Comparison of ENCODE assay signal across 10 mouse cellular contexts in genomic region chr7:31050921-31051320, GRCm38 (mm10). TPM values are rescaled to one million over a fixed set of nuclear protein-coding genes. Genes with fewer than 3 reads are reported as not detected.
DNase-seq lines count a peak whose midpoint lies in the region; ATAC-seq lines count a peak whose summit lies in the region.
"Had no signal": no experiment of that assay in that cellular context is flagged by ENCODE, and none has a peak within 500 bp of the region (broad histone marks: within the 10 kb centered on the region; RNA-seq: fewer than 3 reads in every experiment).

No protein-coding gene starts in this region.

- H3K27ac ChIP-seq in heart, embryonic 16.5 days (ENCODE audit: low read length), result no peak overlapping the region
- H3K27ac ChIP-seq in hindbrain, embryonic 13.5 days, result peak overlapping the region; percentile 77; the same call in 1 of the 2 replicates
- H3K27ac ChIP-seq in midbrain, embryonic 13.5 days, result no peak overlapping the region

- H3K36me3 ChIP-seq in heart, embryonic 16.5 days (ENCODE audit: control insufficient read depth, insufficient read depth), result no peaks in the 10 kb centered on the region
- H3K36me3 ChIP-seq in hindbrain, embryonic 13.5 days, result no peaks in the 10 kb centered on the region
- no peaks in the 10 kb centered on the region for H3K36me3 ChIP-seq in midbrain, embryonic 13.5 days
- H3K36me3 ChIP-seq: G1E had no signal

- no peak for ATAC-seq in heart, embryonic 16.5 days (replicated peaks; ENCODE audit: extremely low read depth, insufficient read depth, low FRiP score)
- peak; percentile 37 for ATAC-seq in hindbrain, embryonic 13.5 days (ENCODE audit: low FRiP score)
- 0 out of 2 replicates have a peak, but pooled peaks have one; percentile 7 for ATAC-seq in midbrain, embryonic 13.5 days
- no peak for ATAC-seq in erythroblast, adult 5-6 weeks (replicated peaks; ENCODE audit: low FRiP score, poor library complexity, severe bottlenecking)

- peak overlapping the region; percentile 76 for H3K4me2 ChIP-seq in heart, embryonic 16.5 days (ENCODE audit: low read depth, low read length)
- H3K4me2 ChIP-seq in hindbrain, embryonic 13.5 days, result peak overlapping the region; percentile 62
- H3K4me2 ChIP-seq in midbrain, embryonic 13.5 days (replicated peaks), result peak overlapping the region; percentile 61

- no peak for DNase-seq in heart, adult 9 months (ENCODE audit: low spot score in 2 of 2)
- peak; percentile 71 for DNase-seq in cerebellum, adult 9-10 months
- DNase-seq in urinary bladder, postnatal 4 days (ENCODE audit: low spot score in 2 of 2), result no peak
- no peak for DNase-seq in kidney, adult 18-20 months

- WGBS in heart, embryonic 16.5 days, result 16% methylated on average over 9 of the region's 9 CpGs
- 2% methylated on average over 9 of the region's 9 CpGs for WGBS in hindbrain, embryonic 13.5 days
- WGBS in midbrain, embryonic 13.5 days, result 3% methylated on average over 9 of the region's 9 CpGs

- H3K9ac ChIP-seq in heart, embryonic 16.5 days (ENCODE audit: low read length), result no peak overlapping the region
- H3K9ac ChIP-seq in hindbrain, embryonic 13.5 days, result peak overlapping the region; percentile 69
- peak overlapping the region; percentile 57; the same call in 1 of the 2 replicates for H3K9ac ChIP-seq in midbrain, embryonic 13.5 days (replicated peaks)

- peaks cover 40% of the 10 kb centered on the region for H3K4me1 ChIP-seq in heart, embryonic 16.5 days (ENCODE audit: control insufficient read depth, insufficient read depth, low read length)
- H3K4me1 ChIP-seq in hindbrain, embryonic 13.5 days (replicated peaks), result peaks cover 58% of the 10 kb centered on the region
- H3K4me1 ChIP-seq in midbrain, embryonic 13.5 days (replicated peaks), result peaks cover 54% of the 10 kb centered on the region

- H3K4me3 ChIP-seq in heart, embryonic 16.5 days (ENCODE audit: low read length), result peak overlapping the region; percentile 7; the same call in 1 of the 2 replicates
- H3K4me3 ChIP-seq in hindbrain, embryonic 13.5 days, result peak overlapping the region; percentile 42
- H3K4me3 ChIP-seq in midbrain, embryonic 13.5 days (replicated peaks), result peak overlapping the region; percentile 40
- H3K4me3 ChIP-seq: myocyte had no signal

- peaks cover 26% of the 10 kb centered on the region for H3K27me3 ChIP-seq in heart, embryonic 16.5 days (ENCODE audit: control insufficient read depth, insufficient read depth, low read length)
- H3K27me3 ChIP-seq in hindbrain, embryonic 13.5 days, result peaks cover 74% of the 10 kb centered on the region
- peaks cover 66% of the 10 kb centered on the region for H3K27me3 ChIP-seq in midbrain, embryonic 13.5 days

- no peaks in the 10 kb centered on the region for H3K9me3 ChIP-seq in heart, embryonic 16.5 days (replicated peaks; ENCODE audit: control insufficient read depth, low read length)
- no peaks in the 10 kb centered on the region for H3K9me3 ChIP-seq in hindbrain, embryonic 13.5 days
- H3K9me3 ChIP-seq in midbrain, embryonic 13.5 days, result no peaks in the 10 kb centered on the region

RNA-seq across cellular contexts. Expression of gene Fxyd7, which starts 0.3 kb away (rescaled TPM):
- 1.1 TPM in 2 replicates for polyA plus RNA-seq in heart, embryonic 16.5 days (2015; fragmentation: Nextera tagmentation; extraction: Ambion mirVana)
- 108 and 116 TPM in 2 replicates for polyA plus RNA-seq in hindbrain, embryonic 13.5 days (2015; fragmentation: Nextera tagmentation; extraction: Ambion mirVana)
- 49.2 and 50.8 TPM in 2 replicates for polyA plus RNA-seq in midbrain, embryonic 13.5 days (2015; fragmentation: Nextera tagmentation; extraction: Ambion mirVana)
- not detected in 2 replicates for total RNA-seq in erythroblast, adult 5-6 weeks (2015; ENCODE audit: low replicate concordance)
- not detected in 2 replicates for total RNA-seq in erythroblast, adult 5-6 weeks (2017; ENCODE audit: low replicate concordance)
- total RNA-seq: G1E had no signal
- polyA plus RNA-seq: G1E, myocyte had no signal

RNA-seq across cellular contexts. Expression of gene Fxyd1, which starts 6.1 kb away (rescaled TPM):
- 1,006 and 1,110 TPM in 2 replicates for polyA plus RNA-seq in heart, embryonic 16.5 days (2015; fragmentation: Nextera tagmentation; extraction: Ambion mirVana)
- 27.3 and 30.6 TPM in 2 replicates for polyA plus RNA-seq in hindbrain, embryonic 13.5 days (2015; fragmentation: Nextera tagmentation; extraction: Ambion mirVana)
- polyA plus RNA-seq in midbrain, embryonic 13.5 days (2015; fragmentation: Nextera tagmentation; extraction: Ambion mirVana), result 5.2 and 5.6 TPM in 2 replicates
- not detected in 2 replicates for total RNA-seq in erythroblast, adult 5-6 weeks (2015; ENCODE audit: low replicate concordance)
- not detected in 2 replicates for total RNA-seq in erythroblast, adult 5-6 weeks (2017; ENCODE audit: low replicate concordance)
- total RNA-seq: G1E had no signal
- polyA plus RNA-seq: G1E had no signal

RNA-seq across cellular contexts. Expression of gene Lgi4, which starts 8.2 kb away (rescaled TPM):
- 0.09 and 0.11 TPM in 2 replicates for polyA plus RNA-seq in heart, embryonic 16.5 days (2015; fragmentation: Nextera tagmentation; extraction: Ambion mirVana)
- 1.1 and 1.6 TPM in 2 replicates for polyA plus RNA-seq in hindbrain, embryonic 13.5 days (2015; fragmentation: Nextera tagmentation; extraction: Ambion mirVana)
- polyA plus RNA-seq in midbrain, embryonic 13.5 days (2015; fragmentation: Nextera tagmentation; extraction: Ambion mirVana), result 0.16 and 0.30 TPM in 2 replicates
- total RNA-seq in erythroblast, adult 5-6 weeks (2015; ENCODE audit: low replicate concordance), result not detected in 2 replicates
- total RNA-seq in erythroblast, adult 5-6 weeks (2017; ENCODE audit: low replicate concordance), result not detected in 2 replicates
- polyA plus RNA-seq: G1E, myocyte had no signal

RNA-seq across cellular contexts. Expression of gene Fxyd5, which starts 8.6 kb away (rescaled TPM):
- polyA plus RNA-seq in heart, embryonic 16.5 days (2015; fragmentation: Nextera tagmentation; extraction: Ambion mirVana), result 44.7 and 46.7 TPM in 2 replicates
- polyA plus RNA-seq in hindbrain, embryonic 13.5 days (2015; fragmentation: Nextera tagmentation; extraction: Ambion mirVana), result 13.0 and 20.0 TPM in 2 replicates
- 10.3 and 11.7 TPM in 2 replicates for polyA plus RNA-seq in midbrain, embryonic 13.5 days (2015; fragmentation: Nextera tagmentation; extraction: Ambion mirVana)
- 183 and 286 TPM in 2 replicates for total RNA-seq in erythroblast, adult 5-6 weeks (2015; ENCODE audit: low replicate concordance)
- 67.1 and 90.7 TPM in 2 replicates for total RNA-seq in erythroblast, adult 5-6 weeks (2017; ENCODE audit: low replicate concordance)

RNA-seq across cellular contexts. Expression of gene Fxyd3, which starts 25.6 kb away (rescaled TPM):
- 8.0 and 10.1 TPM in 2 replicates for polyA plus RNA-seq in heart, embryonic 16.5 days (2015; fragmentation: Nextera tagmentation; extraction: Ambion mirVana)
- 0.79 and 1.3 TPM in 2 replicates for polyA plus RNA-seq in hindbrain, embryonic 13.5 days (2015; fragmentation: Nextera tagmentation; extraction: Ambion mirVana)
- polyA plus RNA-seq in midbrain, embryonic 13.5 days (2015; fragmentation: Nextera tagmentation; extraction: Ambion mirVana), result 0.47 TPM in 1 of 2 replicates, not detected in the other
- not detected in 2 replicates for total RNA-seq in erythroblast, adult 5-6 weeks (2015; ENCODE audit: low replicate concordance)
- total RNA-seq in erythroblast, adult 5-6 weeks (2017; ENCODE audit: low replicate concordance), result not detected in 2 replicates
- polyA plus RNA-seq: G1E had no signal

Comparison
In these comparisons a context has a peak if more than half of its experiments do, and no peak if none do; other contexts are left out.
1. ATAC-seq: peak in hindbrain, embryonic 13.5 days (single experiment) and midbrain, embryonic 13.5 days (single experiment); none in heart, embryonic 16.5 days (single experiment) and erythroblast, adult 5-6 weeks (single experiment).
2. RNA of gene Fxyd7, which starts 0.3 kb away (polyA plus RNA-seq): 108 to 116 TPM in hindbrain, embryonic 13.5 days and 49.2 to 50.8 TPM in midbrain, embryonic 13.5 days; 1.1 TPM in heart, embryonic 16.5 days; every median in the first group is over 10 times any median in the second.
3. RNA of gene Fxyd1, which starts 6.1 kb away (polyA plus RNA-seq): 1,006 to 1,110 TPM in heart, embryonic 16.5 days; 27.3 to 30.6 TPM in hindbrain, embryonic 13.5 days and 5.2 to 5.6 TPM in midbrain, embryonic 13.5 days; every median in the first group is over 10 times any median in the second.
4. Peak in every context shown above with its lines, with median percentiles within 50 percentile points of each other: H3K4me2 ChIP-seq and H3K4me3 ChIP-seq.